Mouse (Mus musculus) ES-Bruce4 (cell line): ENCODE data around the gene 6430548M08Rik. TPM values are rescaled to one million over a fixed set of nuclear protein-coding genes. Genes with fewer than 3 reads are reported as not detected.

Source experiments
- H3K27ac ChIP-seq: 2 replicates; pipeline ENCODE4 v1.5.1; 2012; ENCODE audit warnings: low read length, inconsistent platforms; ENCODE audit not compliant: insufficient read depth
- H3K27me3 ChIP-seq: 2 replicates; pipeline ENCODE4 v1.6.1; 2012; ENCODE audit warnings: mild to moderate bottlenecking, low read length, inconsistent platforms; ENCODE audit not compliant: control insufficient read depth, poor library complexity, insufficient read depth, severe bottlenecking
- H3K36me3 ChIP-seq: 2 replicates; pipeline ENCODE4 v1.6.1; 2012; ENCODE audit warnings: inconsistent platforms, mild to moderate bottlenecking, low read length, moderate library complexity; ENCODE audit not compliant: control insufficient read depth, poor library complexity, insufficient read depth, severe bottlenecking
- H3K4me1 ChIP-seq: one replicate; pipeline ENCODE4 v1.8.1; 2011; ENCODE audit warnings: low read length; ENCODE audit not compliant: control insufficient read depth, insufficient read depth
- H3K4me3 ChIP-seq: 2 replicates; pipeline ENCODE4 v1.5.1; 2011; ENCODE audit warnings: low read depth, mild to moderate bottlenecking, low read length
- H3K9ac ChIP-seq: 2 replicates; pipeline ENCODE4 v1.6.1; 2012; ENCODE audit warnings: low read depth, mild to moderate bottlenecking, inconsistent platforms; ENCODE audit not compliant: poor library complexity, severe bottlenecking
- H3K9me3 ChIP-seq: replicated peaks from 2 replicates; pipeline ENCODE4 v1.6.1; 2012; ENCODE audit warnings: mild to moderate bottlenecking, low read length, inconsistent platforms; ENCODE audit not compliant: control insufficient read depth, poor library complexity, insufficient read depth, severe bottlenecking
- CTCF ChIP-seq: IDR thresholded peaks from one replicate; pipeline ENCODE4 v1.8.1; 2011; ENCODE audit warnings: low read depth, low read length
- EP300 ChIP-seq: IDR thresholded peaks from 2 replicates; pipeline ENCODE4 v1.6.1; 2011; ENCODE audit warnings: low read depth, low read length; ENCODE audit not compliant: insufficient read depth
- POLR2A ChIP-seq: IDR thresholded peaks from one replicate; pipeline ENCODE4 v1.8.1; 2011; ENCODE audit warnings: low read length; ENCODE audit not compliant: insufficient read depth
- polyA plus RNA-seq: library from polyadenylated mRNA; stranded (reverse); fragments of >200 nt; gene quantifications from 2 replicates; pipeline ENCODE4 v1.2.4, GENCODE M21; 2011; ENCODE audit warnings: low read depth; ENCODE audit not compliant: missing spikeins, insufficient read depth, insufficient read length

The 6430548M08Rik gene
- polyA plus RNA-seq, 1 experiment, result 0.18 TPM

DNA sequence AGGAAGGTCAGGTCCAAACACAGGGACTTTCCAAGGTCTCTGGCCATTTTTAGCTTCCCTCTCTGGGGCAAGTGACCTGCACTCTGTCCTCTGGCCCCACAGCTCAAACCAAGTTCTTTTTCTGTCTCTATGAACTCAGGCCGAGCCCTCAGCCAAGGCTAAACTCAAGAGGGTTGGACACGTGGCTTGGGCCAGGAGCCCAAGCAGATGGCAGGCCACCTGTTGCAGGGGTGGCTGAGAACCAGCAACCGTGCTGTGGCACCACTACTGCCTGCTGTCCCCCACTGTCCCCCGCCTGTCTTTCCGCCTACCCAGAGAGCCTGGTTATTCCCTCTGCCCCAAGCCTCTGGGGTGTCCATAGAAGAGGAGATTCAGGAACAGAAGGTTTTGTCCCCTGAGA, 100.0 kb downstream of the 6430548M08Rik start:
- H3K9me3 ChIP-seq, result no peaks in the 10 kb centered on the region
- H3K4me1 ChIP-seq, result peaks cover 4% of the 10 kb centered on the region
- no peak overlapping the region for H3K4me3 ChIP-seq
- no peaks in the 10 kb centered on the region for H3K27me3 ChIP-seq
- H3K27ac ChIP-seq, result no peak overlapping the region
- H3K9ac ChIP-seq, result no peak overlapping the region
- TF ChIP-seq CTCF (no peak), EP300 (no peak), POLR2A (no peak)
- H3K36me3 ChIP-seq, result no peaks in the 10 kb centered on the region

Other genes starting within 250 kb of the 6430548M08Rik start
- 322 and 385 TPM in 2 replicates for gene Usp10, start 203.8 kb upstream of the 6430548M08Rik start, polyA plus RNA-seq
- gene Gm20388, start 203.3 kb upstream of the 6430548M08Rik start, polyA plus RNA-seq, result 28.1 and 32.5 TPM in 2 replicates
- 0.84 and 1.3 TPM in 2 replicates for gene Crispld2, start 121.7 kb upstream of the 6430548M08Rik start, polyA plus RNA-seq
- gene Zdhhc7, start 12.7 kb upstream of the 6430548M08Rik start, polyA plus RNA-seq, result 15.7 and 17.1 TPM in 2 replicates
- not detected in 2 replicates for gene Fam92b, start 63.3 kb downstream of the 6430548M08Rik start, polyA plus RNA-seq
- gene Gse1, start 114.3 kb downstream of the 6430548M08Rik start, polyA plus RNA-seq, result 20.7 and 31.8 TPM in 2 replicates